Mouse (Mus musculus) hindbrain, embryonic 11.5 days (tissue): Measurements from ENCODE around the gene Sox5. TPM values are rescaled to one million over a fixed set of nuclear protein-coding genes. Genes with fewer than 3 reads are reported as not detected.

Experiments used
- ATAC-seq: fragments of 200-750 bp; cut with Nextera tagmentation; 2 replicates; pipeline ENCODE4 v1.8.0; 2017; ENCODE audit warnings: mild to moderate bottlenecking, moderate TSS enrichment, moderate library complexity; ENCODE audit not compliant: low FRiP score
- DNase-seq: peaks from one replicate; pipeline ENCODE4 v3.0.0-alpha.2; 2015; ENCODE audit warnings: low spot score
- H3K27ac ChIP-seq: fragments of 300-500 bp; sonication (generic); 2 replicates; pipeline ENCODE4 v1.5.1; 2014; ENCODE audit warnings: mild to moderate bottlenecking, low read depth, low read length
- H3K27me3 ChIP-seq: fragments of 300-500 bp; sonication (generic); 2 replicates; pipeline ENCODE4 v1.6.1; 2014; ENCODE audit warnings: mild to moderate bottlenecking, low read length, moderate library complexity, mixed read lengths; ENCODE audit not compliant: control insufficient read depth, insufficient read depth
- H3K36me3 ChIP-seq: fragments of 300-500 bp; sonication (generic); 2 replicates; pipeline ENCODE4 v1.6.1; 2014; ENCODE audit warnings: mild to moderate bottlenecking, low read length, moderate library complexity, mixed read lengths; ENCODE audit not compliant: control insufficient read depth, insufficient read depth
- H3K4me1 ChIP-seq: fragments of 300-500 bp; sonication (generic); replicated peaks from 2 replicates; pipeline ENCODE4 v1.6.1; 2014; ENCODE audit warnings: low read length, mixed read lengths; ENCODE audit not compliant: control insufficient read depth, insufficient read depth
- H3K4me2 ChIP-seq: fragments of 300-500 bp; sonication (generic); replicated peaks from 2 replicates; pipeline ENCODE4 v1.6.1; 2014; ENCODE audit warnings: mild to moderate bottlenecking, low read depth, low read length
- H3K4me3 ChIP-seq: fragments of 300-500 bp; sonication (generic); 2 replicates; pipeline ENCODE4 v1.5.1; 2014; ENCODE audit warnings: low read depth, low read length
- H3K9ac ChIP-seq: fragments of 300-500 bp; sonication (generic); 2 replicates; pipeline ENCODE4 v1.6.1; 2014; ENCODE audit warnings: low read depth, low read length
- H3K9me3 ChIP-seq: fragments of 300-500 bp; sonication (generic); 2 replicates; pipeline ENCODE4 v1.6.1; 2016; ENCODE audit warnings: low read length; ENCODE audit not compliant: control insufficient read depth
- WGBS: fragments of 180-500 bp; shearing (Covaris S2); extraction: QIAGEN DNeasy Blood & Tissue Kit; methylation state at CpG from one replicate; pipeline ENCODE4 v1.1.7; 2014; 5-methylcytosine and 5-hydroxymethylcytosine counted together
- polyA plus RNA-seq: library from polyadenylated mRNA; unstranded; fragments of >200 nt; fragmentation: Nextera tagmentation; extraction: Ambion mirVana; gene quantifications from 2 replicates; pipeline ENCODE4 v1.2.1, GENCODE M21; 2014

Gene Sox5
- polyA plus RNA-seq, 1 experiment from 2014 or later: 35.0 TPM

DNA sequence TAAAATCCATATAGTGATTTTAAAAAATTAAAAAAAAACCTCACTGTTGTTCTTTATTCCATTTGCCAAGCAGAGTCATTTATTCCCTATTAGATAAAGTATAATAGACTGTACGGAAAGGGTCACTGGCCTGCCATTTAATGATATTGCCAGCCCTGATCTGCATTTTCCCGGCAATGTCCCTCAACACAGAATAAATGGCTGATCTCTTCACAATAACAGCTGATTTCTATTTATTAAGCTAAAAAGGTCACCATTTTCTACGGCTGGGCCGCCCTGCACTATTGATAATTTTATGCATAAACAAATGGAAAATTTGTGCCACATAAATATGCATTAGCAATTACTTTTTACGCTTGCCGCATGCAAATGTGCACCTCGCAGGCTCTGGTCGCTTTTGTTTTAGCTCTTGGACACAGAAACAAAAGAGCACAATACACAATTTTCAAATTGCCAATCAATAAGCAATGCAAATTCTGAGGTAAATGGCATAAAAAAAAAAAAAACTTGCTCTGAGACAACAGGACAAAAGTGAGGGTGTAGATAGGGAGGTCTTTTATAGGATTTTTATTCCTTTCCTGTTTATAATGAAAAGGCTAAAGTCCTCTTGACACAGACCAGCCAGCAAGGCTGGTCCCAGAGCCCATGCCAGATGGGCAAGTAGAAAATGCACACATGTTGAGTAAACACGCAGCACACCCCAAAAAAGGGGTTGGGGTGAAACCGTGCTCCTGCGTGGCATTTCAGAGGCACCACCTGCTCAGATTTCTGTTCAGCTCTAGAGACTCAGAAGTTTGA is 278.2 kb downstream of the Sox5 start:
- H3K4me1 ChIP-seq: no peaks in the 10 kb centered on the region
- no peak for DNase-seq
- no peak for ATAC-seq
- no peaks in the 10 kb centered on the region for H3K9me3 ChIP-seq
- no peak overlapping the region for H3K27ac ChIP-seq
- H3K4me2 ChIP-seq: no peak overlapping the region
- H3K9ac ChIP-seq: no peak overlapping the region
- WGBS: 65% methylated on average over 11 of the region's 11 CpGs
- no peak overlapping the region for H3K4me3 ChIP-seq
- H3K36me3 ChIP-seq: no peaks in the 10 kb centered on the region
- H3K27me3 ChIP-seq: no peaks in the 10 kb centered on the region

DNA sequence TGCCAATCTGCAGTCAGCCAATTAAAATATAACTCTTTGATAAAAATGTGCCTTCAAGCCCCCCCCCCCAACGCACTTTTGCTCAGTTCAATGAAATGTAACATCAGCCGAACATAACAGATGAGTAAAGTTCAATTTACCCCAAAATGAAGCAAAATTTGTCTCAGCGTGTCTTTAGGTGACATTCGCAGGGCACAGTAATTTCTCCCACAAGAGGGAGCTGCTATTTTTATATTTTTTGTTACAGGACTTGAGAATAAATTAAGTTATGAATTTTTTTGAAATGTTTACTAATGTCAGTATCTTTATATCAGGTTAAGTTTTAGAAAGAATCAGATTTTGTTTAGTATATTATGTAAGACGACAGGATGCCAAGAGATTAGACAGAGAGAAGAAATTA is 280.3 kb downstream of the Sox5 start:
- DNase-seq: no peak
- no peak overlapping the region for H3K4me3 ChIP-seq
- no peak overlapping the region for H3K4me2 ChIP-seq
- 89% methylated on average over 5 of the region's 5 CpGs for WGBS
- no peak for ATAC-seq
- H3K9ac ChIP-seq: no peak overlapping the region
- H3K27me3 ChIP-seq: no peaks in the 10 kb centered on the region
- H3K9me3 ChIP-seq: no peaks in the 10 kb centered on the region
- H3K4me1 ChIP-seq: no peaks in the 10 kb centered on the region
- no peaks in the 10 kb centered on the region for H3K36me3 ChIP-seq
- H3K27ac ChIP-seq: no peak overlapping the region

DNA sequence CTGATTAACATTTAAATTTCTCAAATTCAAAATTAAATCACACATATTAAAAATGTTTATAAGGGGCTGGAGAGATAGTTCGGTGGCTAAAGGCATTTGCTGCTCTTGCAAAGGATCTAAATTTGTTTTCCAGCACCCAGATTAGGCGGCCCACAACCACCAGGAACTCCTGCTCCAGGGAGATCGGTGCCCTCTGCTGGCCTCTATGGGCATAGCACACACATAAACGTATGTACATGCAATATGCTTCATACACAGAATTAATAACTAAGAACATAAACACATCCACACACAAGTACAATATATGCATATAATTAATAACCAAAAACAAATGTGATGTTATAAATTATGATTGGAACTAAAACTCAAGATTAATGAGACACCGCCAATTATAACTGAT is 283.6 kb downstream of the Sox5 start:
- no peak for ATAC-seq
- Histone ChIP-seq H3K4me3 (no peak overlapping the region), H3K36me3 (no peaks in the 10 kb centered on the region), H3K27ac (no peak overlapping the region), H3K4me2 (no peak overlapping the region), H3K9me3 (no peaks in the 10 kb centered on the region), H3K27me3 (no peaks in the 10 kb centered on the region), H3K4me1 (no peaks in the 10 kb centered on the region), H3K9ac (no peak overlapping the region)
- no peak for DNase-seq
- 92% methylated on average over 5 of the region's 5 CpGs for WGBS

DNA sequence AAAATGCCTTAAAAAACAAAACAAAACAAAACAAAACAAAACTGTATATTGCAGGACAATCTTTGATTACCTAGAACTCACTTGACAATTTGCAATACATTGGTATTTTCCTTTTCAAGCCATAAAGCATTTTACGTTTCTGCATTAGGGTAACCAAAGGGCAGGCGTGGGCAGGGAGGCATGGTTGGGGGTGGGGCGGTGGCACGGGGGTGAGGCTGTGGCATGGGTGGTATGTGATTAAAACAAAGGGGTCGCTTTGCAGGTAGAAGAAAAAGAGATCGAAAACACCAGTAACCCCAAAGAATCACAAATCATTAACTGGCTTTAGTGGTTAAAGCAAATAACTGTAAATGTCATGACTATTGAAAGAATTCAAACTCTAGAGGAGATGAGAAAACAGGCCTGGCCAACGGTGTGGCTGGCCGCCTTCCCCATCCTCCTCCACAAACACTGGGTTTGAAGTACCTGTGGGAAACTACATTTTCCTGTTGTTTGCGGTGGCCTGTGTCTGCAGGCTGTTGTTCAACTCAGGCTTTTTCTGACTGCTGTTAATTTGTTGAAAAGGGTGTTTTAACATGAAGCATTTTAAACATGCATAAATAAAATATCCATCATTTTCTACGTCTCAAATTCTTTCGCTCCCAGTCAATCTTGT is 289.9 kb downstream of the Sox5 start:
- Histone ChIP-seq H3K9ac (no peak overlapping the region), H3K9me3 (peaks cover under 1% of the 10 kb centered on the region), H3K27me3 (no peaks in the 10 kb centered on the region), H3K27ac (no peak overlapping the region), H3K36me3 (no peaks in the 10 kb centered on the region), H3K4me1 (no peaks in the 10 kb centered on the region), H3K4me2 (no peak overlapping the region), H3K4me3 (no peak overlapping the region)
- ATAC-seq (no peak), DNase-seq (no peak)
- 82% methylated on average over 11 of the region's 11 CpGs for WGBS

DNA sequence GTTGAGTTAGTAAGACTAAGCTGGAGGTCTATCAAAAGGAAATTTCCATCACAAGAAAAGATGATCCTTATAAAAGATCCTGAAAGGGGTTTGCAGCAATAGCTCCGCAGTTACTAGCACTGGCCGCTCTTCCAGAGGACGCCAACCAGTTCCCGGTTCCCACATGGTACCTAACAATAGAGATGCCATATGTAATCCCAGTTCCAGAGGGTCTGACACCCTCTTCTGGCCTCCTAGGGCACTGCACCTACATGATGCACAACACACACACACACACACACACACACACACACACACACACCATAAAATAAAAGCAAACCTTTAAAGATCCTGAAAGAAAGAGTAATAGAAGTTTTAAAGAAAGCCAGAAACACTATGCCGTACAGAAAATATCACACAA is 290.9 kb downstream of the Sox5 start:
- Histone ChIP-seq H3K27me3 (no peaks in the 10 kb centered on the region), H3K4me1 (no peaks in the 10 kb centered on the region), H3K4me3 (no peak overlapping the region), H3K36me3 (no peaks in the 10 kb centered on the region), H3K9ac (no peak overlapping the region), H3K27ac (no peak overlapping the region), H3K9me3 (peaks cover 3% of the 10 kb centered on the region), H3K4me2 (no peak overlapping the region)
- ATAC-seq (no peak), DNase-seq (no peak)
- WGBS: 95% methylated on average over 5 of the region's 5 CpGs

DNA sequence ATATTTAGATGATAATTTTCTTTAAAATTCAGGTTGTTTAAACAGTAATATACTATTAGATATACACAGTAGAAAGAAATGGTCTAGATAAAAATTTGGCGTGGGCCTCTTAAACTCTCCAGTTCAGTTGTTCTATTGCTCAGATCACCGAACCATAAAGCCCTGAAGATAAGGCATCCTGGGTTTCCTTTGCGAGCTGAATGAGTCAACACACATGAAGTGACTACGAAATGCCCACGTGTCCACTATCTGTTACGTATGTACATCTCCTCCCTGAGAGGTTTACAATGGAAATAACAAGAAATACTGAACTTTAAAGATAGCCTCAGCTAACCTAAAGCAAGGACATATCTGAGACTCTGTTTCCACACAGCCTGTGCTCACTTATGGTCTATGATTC is 296.2 kb downstream of the Sox5 start:
- whole genome bisulfite sequencing: 93% methylated on average over 6 of the region's 6 CpGs
- Histone ChIP-seq H3K36me3 (no peaks in the 10 kb centered on the region), H3K9ac (no peak overlapping the region), H3K4me3 (no peak overlapping the region), H3K27me3 (no peaks in the 10 kb centered on the region), H3K4me1 (peaks cover 2% of the 10 kb centered on the region; the same call in 1 of the 2 replicates), H3K4me2 (no peak overlapping the region), H3K9me3 (peaks cover 3% of the 10 kb centered on the region), H3K27ac (no peak overlapping the region)
- DNase-seq: no peak
- ATAC-seq: no peak

DNA sequence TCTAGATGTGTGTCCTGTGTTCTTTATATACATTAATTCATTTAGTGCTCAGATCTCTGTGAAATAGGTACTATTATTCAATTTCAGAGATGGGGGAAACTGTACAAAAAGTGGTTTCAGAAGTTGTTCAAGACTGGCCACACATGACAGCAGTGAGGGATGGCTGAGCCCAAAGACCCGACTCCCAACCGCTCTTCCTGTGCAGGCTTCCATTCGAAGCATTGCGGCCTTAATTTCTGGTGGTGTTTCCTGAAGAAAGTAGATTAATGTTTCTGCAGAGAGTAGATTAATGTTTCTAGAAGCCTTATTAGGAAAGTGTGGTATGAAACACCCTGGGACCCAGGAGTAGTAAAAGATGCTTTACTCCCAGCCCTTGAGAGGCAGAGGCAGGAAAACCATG is 298.6 kb downstream of the Sox5 start:
- Histone ChIP-seq H3K9ac (no peak overlapping the region), H3K36me3 (no peaks in the 10 kb centered on the region), H3K4me1 (peaks cover 5% of the 10 kb centered on the region; the same call in 1 of the 2 replicates), H3K4me3 (no peak overlapping the region), H3K27me3 (no peaks in the 10 kb centered on the region; the same call in 1 of the 2 replicates), H3K27ac (no peak overlapping the region), H3K4me2 (no peak overlapping the region), H3K9me3 (peaks cover 3% of the 10 kb centered on the region)
- no peak for DNase-seq
- no peak for ATAC-seq
- 89% methylated on average over 4 of the region's 4 CpGs for WGBS

DNA sequence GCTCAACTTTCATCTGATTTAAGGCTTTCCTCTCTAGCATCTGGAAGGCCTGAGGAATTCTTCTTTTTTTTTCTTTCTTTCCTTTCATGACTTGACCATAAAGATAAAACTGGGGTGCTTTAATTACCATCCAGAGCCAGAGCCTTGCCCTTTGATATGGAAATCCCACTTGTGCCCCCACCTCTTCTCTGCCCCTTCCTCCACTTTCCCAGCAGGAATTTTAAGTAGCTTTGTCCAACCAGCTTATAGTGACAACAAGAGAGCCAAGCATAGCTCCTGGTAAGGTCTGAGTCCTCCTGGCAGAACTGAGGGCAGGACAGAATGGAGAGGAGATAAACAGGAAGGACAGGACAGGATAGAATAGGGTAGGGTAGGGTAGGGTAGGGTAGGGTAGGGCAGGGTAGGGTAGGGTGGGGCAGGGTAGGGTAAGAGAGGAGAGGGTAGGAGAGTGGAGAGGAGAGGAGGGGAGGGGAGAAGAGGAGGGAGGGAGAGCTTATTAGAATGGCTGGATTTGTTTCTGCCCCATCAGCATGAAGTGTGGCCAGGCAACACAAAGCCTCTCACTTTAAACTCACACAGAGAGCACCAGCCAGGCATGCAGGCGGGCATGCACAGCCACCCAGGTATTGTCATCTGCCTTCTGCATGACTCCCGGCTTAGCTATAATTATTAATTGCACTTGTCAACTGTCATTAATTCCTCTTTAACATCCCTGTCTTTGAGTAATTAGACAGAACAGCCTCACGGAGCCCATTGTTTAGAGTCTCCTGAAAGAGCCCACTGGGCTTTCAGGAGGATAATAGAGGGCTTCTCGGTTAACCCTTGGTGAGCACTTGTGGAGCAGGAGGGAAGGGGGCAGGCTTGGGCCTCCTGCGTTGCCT is 300.9 kb downstream of the Sox5 start:
- H3K36me3 ChIP-seq: no peaks in the 10 kb centered on the region
- 9% methylated on average over 5 of the region's 5 CpGs for WGBS
- DNase-seq (peak; percentile 62), ATAC-seq (peak; percentile 94)
- no peak overlapping the region for H3K4me3 ChIP-seq
- no peaks in the 10 kb centered on the region for H3K9me3 ChIP-seq
- H3K4me1 ChIP-seq: peaks cover 5% of the 10 kb centered on the region; the same call in 1 of the 2 replicates
- H3K4me2 ChIP-seq: no peak overlapping the region
- H3K27ac ChIP-seq: 0 out of 2 replicates have a peak overlapping the region, but pooled peaks have one; percentile 34
- no peak overlapping the region for H3K9ac ChIP-seq
- no peaks in the 10 kb centered on the region; the same call in 1 of the 2 replicates for H3K27me3 ChIP-seq
